Mouse (Mus musculus) embryonic facial prominence, embryonic 12.5 days (tissue): Measurements from ENCODE around the gene Actc1. TPM values are rescaled to one million over a fixed set of nuclear protein-coding genes. Genes with fewer than 3 reads are reported as not detected.

Experiments used
- ATAC-seq: fragments of 200-750 bp; cut with Nextera tagmentation; 2 replicates; pipeline ENCODE4 v1.8.0; 2017; ENCODE audit not compliant: insufficient number of reproducible peaks, insufficient read depth, low FRiP score, low TSS enrichment
- H3K27ac ChIP-seq: fragments of 300-500 bp; sonication (generic); 2 replicates; pipeline ENCODE4 v1.5.1; 2016; ENCODE audit warnings: mild to moderate bottlenecking
- H3K27me3 ChIP-seq: fragments of 300-500 bp; sonication (generic); 2 replicates; pipeline ENCODE4 v1.6.1; 2016; ENCODE audit warnings: mild to moderate bottlenecking, moderate library complexity
- H3K36me3 ChIP-seq: fragments of 300-500 bp; sonication (generic); 2 replicates; pipeline ENCODE4 v1.6.1; 2016; ENCODE audit warnings: mild to moderate bottlenecking
- H3K4me1 ChIP-seq: fragments of 300-500 bp; sonication (generic); 2 replicates; pipeline ENCODE4 v1.6.1; 2016
- H3K4me2 ChIP-seq: fragments of 300-500 bp; sonication (generic); replicated peaks from 2 replicates; pipeline ENCODE4 v1.6.1; 2016; ENCODE audit warnings: mild to moderate bottlenecking, moderate library complexity
- H3K4me3 ChIP-seq: fragments of 300-500 bp; sonication (generic); 2 replicates; pipeline ENCODE4 v1.5.1; 2016; ENCODE audit warnings: mild to moderate bottlenecking
- H3K9ac ChIP-seq: fragments of 300-500 bp; sonication (generic); 2 replicates; pipeline ENCODE4 v1.6.1; 2016; ENCODE audit warnings: mild to moderate bottlenecking, moderate library complexity
- H3K9me3 ChIP-seq: fragments of 300-500 bp; sonication (generic); 2 replicates; pipeline ENCODE4 v1.6.1; 2016; ENCODE audit warnings: mild to moderate bottlenecking, moderate library complexity
- WGBS: fragments of 180-500 bp; shearing (Covaris S2); methylation state at CpG from one replicate; pipeline ENCODE4 v1.1.7; 2016; 5-methylcytosine and 5-hydroxymethylcytosine counted together
- polyA plus RNA-seq: library from polyadenylated mRNA; unstranded; fragments of >200 nt; fragmentation: Nextera tagmentation; extraction: Ambion mirVana; gene quantifications from 2 replicates; pipeline ENCODE4 v1.2.1, GENCODE M21; 2016

The Actc1 gene
- polyA plus RNA-seq, 1 experiment from 2014 or later: 260 TPM

DNA sequence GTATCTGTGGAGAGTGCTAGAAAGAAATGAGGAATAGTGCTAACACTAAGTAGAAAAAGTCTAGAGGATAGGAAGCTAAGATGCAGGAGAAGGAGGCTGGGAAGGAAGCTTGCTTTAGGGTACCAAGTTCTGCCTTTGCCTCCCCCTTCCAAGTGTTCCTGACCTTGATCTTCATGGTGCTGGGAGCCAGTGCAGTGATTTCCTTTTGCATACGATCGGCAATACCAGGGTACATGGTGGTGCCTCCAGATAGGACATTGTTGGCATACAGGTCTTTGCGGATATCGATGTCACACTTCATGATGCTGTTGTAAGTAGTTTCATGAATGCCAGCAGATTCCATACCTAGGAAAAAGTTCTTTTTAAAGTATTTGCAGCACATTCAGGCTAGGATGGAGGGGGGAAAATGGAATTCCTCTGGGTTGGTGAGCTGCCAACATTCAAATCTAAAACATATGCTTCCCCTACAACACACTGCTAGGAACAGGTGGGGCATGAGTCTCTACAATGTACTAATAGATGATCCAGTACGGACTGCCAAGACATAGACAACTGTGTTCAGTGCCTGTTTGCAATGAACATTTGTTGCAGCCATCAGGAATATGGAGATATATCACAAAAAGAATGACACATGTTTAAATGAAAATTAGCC is 5.3 kb downstream of the Actc1 start:
- H3K4me2 ChIP-seq: no peak overlapping the region; the same call in 1 of the 2 replicates
- ATAC-seq: no peak
- peaks cover 3% of the 10 kb centered on the region; the same call in 1 of the 2 replicates for H3K4me1 ChIP-seq
- H3K9ac ChIP-seq: no peak overlapping the region
- WGBS: 59% methylated on average over 5 of the region's 5 CpGs
- H3K36me3 ChIP-seq: no peaks in the 10 kb centered on the region
- H3K27me3 ChIP-seq: no peaks in the 10 kb centered on the region
- peak overlapping the region; percentile 69 for H3K27ac ChIP-seq
- H3K9me3 ChIP-seq: no peaks in the 10 kb centered on the region
- H3K4me3 ChIP-seq: no peak overlapping the region

DNA sequence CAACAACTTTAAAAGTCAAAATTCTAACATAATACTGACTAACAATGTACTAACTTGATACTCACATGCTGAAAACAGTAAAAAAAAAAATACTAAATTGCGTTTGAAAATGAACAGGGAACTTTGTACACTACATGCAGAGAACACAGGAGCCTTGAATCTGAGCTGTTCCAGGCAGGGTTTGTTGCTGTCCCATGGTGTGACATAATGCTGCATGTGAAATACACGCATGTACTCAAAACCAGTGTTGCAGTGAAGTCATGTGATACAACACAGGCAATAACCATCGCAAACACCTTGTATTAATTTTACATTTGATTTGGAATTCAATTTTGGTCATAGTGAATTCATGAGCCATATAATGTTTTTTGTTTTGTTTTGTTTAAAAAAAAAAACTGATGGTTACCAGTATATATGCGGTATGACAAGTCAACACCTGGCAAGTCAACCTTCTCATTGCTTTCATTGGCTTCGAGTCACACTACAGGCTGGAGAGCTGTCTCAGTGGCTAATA is 7.1 kb downstream of the Actc1 start:
- WGBS: 89% methylated on average over 5 of the region's 5 CpGs
- ATAC-seq: no peak
- no peaks in the 10 kb centered on the region for H3K4me1 ChIP-seq

DNA sequence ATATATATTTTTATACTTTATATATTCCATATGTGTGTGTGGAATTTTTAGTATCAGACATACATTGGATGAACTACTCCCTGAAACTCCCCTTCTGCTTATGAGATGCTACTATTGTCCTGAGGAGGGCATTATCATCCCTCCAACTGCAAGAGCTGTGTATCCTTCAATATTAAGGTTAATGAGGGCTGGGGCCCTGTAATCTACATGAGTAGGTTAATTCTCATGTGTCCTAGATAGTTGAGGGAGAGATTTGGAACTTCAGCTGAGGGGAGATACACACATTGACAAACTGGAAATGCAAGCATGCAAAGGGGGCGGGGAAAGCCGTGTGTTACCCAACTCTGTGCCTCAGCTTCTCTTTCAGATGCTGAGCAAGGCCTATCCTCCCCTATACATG is 15.4 kb downstream of the Actc1 start:
- no peaks in the 10 kb centered on the region for H3K27me3 ChIP-seq
- no peaks in the 10 kb centered on the region for H3K9me3 ChIP-seq
- no peak overlapping the region for H3K4me3 ChIP-seq
- H3K4me2 ChIP-seq: no peak overlapping the region
- no peak for ATAC-seq
- no peak overlapping the region for H3K27ac ChIP-seq
- WGBS: 64% methylated on average over 2 of the region's 2 CpGs
- H3K36me3 ChIP-seq: no peaks in the 10 kb centered on the region
- no peak overlapping the region for H3K9ac ChIP-seq
- no peaks in the 10 kb centered on the region for H3K4me1 ChIP-seq

More for the DNA sequence above, 7.1 kb downstream of the Actc1 start:
- H3K9ac ChIP-seq: no peak overlapping the region
- H3K27me3 ChIP-seq: no peaks in the 10 kb centered on the region
- no peaks in the 10 kb centered on the region for H3K9me3 ChIP-seq
- H3K27ac ChIP-seq: no peak overlapping the region
- no peaks in the 10 kb centered on the region for H3K36me3 ChIP-seq
- H3K4me2 ChIP-seq: no peak overlapping the region
- H3K4me3 ChIP-seq: no peak overlapping the region

DNA sequence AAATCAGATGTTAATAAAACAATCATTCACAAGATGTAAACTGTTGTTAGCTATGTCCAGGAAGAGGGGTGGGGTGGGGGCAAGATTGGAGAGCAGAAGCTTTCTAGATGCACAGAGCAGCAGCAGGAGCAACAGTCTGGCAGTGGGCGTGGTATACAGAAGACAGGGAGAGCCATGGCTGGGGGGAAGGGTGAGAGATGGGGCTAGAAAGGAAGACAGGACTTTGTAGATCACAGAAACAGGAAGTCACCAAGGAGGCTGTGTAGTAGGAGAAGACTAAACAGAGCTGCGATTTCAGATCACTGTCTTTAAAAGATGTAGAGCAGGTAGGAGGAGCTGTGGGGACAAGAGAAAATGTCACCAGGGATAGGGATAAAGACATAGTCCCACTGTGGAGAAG is 21.1 kb downstream of the Actc1 start:
- Histone ChIP-seq H3K9ac (no peak overlapping the region), H3K27ac (no peak overlapping the region), H3K27me3 (no peaks in the 10 kb centered on the region), H3K9me3 (no peaks in the 10 kb centered on the region), H3K4me1 (0 out of 2 replicates have a peak, but pooled peaks cover 3% of the 10 kb centered on the region), H3K4me3 (no peak overlapping the region), H3K36me3 (no peaks in the 10 kb centered on the region), H3K4me2 (no peak overlapping the region)
- ATAC-seq: no peak
- WGBS: 49% methylated on average over 2 of the region's 2 CpGs

DNA sequence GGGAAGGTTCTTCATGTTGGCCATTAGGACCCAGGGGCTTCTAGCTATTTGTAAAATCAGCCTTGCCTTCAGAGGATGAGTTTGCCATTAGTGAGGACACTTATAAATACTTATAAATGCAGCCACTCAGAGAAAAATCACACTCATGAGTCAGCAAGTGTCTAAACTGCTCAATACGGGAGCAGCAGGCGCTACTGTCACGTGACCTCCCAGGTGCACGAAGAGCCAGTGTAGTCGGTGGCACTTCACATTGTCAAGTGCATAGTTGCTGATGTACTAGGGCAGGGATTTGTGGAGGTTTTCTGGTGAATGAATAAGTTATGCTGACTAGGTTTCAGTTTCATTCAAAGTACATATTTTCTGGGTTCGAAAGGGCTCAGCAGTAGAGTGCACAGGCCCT is 30.0 kb downstream of the Actc1 start:
- no peaks in the 10 kb centered on the region for H3K4me1 ChIP-seq
- H3K27me3 ChIP-seq: 0 out of 2 replicates have a peak, but pooled peaks cover 1% of the 10 kb centered on the region
- no peak overlapping the region for H3K27ac ChIP-seq
- no peak overlapping the region for H3K4me3 ChIP-seq
- no peak overlapping the region for H3K4me2 ChIP-seq
- H3K9me3 ChIP-seq: no peaks in the 10 kb centered on the region
- no peak for ATAC-seq
- WGBS: 93% methylated on average over 6 of the region's 6 CpGs
- H3K36me3 ChIP-seq: no peaks in the 10 kb centered on the region
- no peak overlapping the region for H3K9ac ChIP-seq

DNA sequence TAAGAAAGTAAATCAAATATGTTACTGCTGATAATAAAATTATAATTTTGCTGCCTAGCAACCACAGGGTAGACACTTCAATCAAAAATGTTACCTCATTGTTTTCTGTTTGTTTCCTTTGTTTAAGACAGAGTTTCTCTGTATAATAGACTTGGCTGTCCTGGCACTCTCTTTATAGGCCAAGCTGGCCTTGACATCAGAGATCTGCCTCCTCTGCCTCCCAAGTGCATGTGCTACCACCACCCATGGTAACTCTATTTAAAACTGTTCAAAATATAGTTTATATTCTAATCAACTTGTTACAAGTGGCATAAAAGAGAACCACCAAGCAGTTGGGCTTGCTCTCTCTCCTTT is 33.2 kb downstream of the Actc1 start:
- ATAC-seq: no peak

DNA sequence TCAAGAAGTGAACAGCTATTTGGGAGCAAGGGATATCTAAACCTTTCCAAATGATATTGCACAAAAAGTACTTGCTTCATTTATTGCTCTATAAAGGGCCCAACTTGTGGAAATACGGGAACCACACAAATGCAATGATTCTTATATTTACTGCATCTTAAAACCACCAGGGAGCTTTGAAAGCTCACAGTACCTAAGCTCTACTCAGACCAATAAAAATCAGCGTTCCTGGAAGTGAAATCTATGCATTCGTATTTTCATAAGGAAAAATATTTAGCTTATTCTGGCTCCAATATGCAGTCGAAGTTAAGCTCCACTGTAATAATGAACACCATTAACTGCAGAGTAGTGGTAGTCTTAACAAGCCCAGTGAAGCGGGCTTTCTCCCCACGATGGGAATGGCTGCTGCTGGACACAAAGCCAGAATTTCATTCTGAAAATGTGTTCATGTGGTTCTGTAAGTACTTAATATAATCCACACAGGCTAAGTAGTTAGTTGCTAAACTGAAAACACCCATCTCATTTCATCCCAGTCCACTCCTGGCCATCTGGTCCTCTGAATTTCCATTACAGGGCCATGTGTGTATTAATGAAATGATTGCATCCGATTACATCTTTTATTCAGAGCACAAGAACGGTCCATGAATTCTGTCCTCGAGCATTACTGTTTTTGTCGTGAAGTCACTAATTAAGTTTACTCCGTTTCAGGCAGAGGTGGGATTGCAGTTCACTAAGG is 33.7 kb downstream of the Actc1 start:
- Histone ChIP-seq H3K27ac (no peak overlapping the region), H3K36me3 (no peaks in the 10 kb centered on the region), H3K4me2 (no peak overlapping the region), H3K9me3 (no peaks in the 10 kb centered on the region), H3K9ac (no peak overlapping the region), H3K4me3 (no peak overlapping the region), H3K4me1 (no peaks in the 10 kb centered on the region), H3K27me3 (peaks cover 19% of the 10 kb centered on the region)
- ATAC-seq: no peak
- 79% methylated on average over 11 of the region's 11 CpGs for WGBS

More for the DNA sequence above, 33.2 kb downstream of the Actc1 start:
- H3K9ac ChIP-seq: no peak overlapping the region
- H3K27me3 ChIP-seq: peaks cover 15% of the 10 kb centered on the region; the same call in 1 of the 2 replicates
- no peaks in the 10 kb centered on the region for H3K36me3 ChIP-seq
- H3K4me2 ChIP-seq: no peak overlapping the region
- H3K27ac ChIP-seq: no peak overlapping the region
- H3K9me3 ChIP-seq: no peaks in the 10 kb centered on the region
- H3K4me1 ChIP-seq: no peaks in the 10 kb centered on the region
- no peak overlapping the region for H3K4me3 ChIP-seq

DNA sequence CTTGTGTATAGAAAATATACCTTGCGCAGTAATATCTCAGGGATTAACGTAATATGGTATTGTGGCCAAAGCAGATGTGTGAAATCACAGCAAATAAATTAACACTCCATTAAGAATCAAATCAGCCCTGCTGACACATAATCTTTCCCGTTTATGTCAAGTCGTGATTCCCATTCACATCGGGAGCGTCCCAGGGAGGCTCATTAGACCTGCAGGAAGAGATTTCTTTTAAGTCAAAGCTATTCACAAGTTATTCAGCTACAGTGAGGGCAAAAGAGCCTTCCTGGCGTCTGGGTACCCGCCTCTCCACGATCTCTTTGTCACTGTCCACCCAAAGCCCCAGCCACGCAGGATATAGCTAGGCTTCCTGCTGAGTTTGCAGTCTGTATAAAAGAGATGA is 35.2 kb downstream of the Actc1 start:
- Histone ChIP-seq H3K9ac (no peak overlapping the region), H3K36me3 (no peaks in the 10 kb centered on the region), H3K27me3 (peaks cover 34% of the 10 kb centered on the region), H3K27ac (no peak overlapping the region), H3K4me1 (peaks cover 9% of the 10 kb centered on the region), H3K4me3 (no peak overlapping the region), H3K4me2 (no peak overlapping the region), H3K9me3 (no peaks in the 10 kb centered on the region)
- no peak for ATAC-seq
- WGBS: 49% methylated on average over 10 of the region's 10 CpGs

DNA sequence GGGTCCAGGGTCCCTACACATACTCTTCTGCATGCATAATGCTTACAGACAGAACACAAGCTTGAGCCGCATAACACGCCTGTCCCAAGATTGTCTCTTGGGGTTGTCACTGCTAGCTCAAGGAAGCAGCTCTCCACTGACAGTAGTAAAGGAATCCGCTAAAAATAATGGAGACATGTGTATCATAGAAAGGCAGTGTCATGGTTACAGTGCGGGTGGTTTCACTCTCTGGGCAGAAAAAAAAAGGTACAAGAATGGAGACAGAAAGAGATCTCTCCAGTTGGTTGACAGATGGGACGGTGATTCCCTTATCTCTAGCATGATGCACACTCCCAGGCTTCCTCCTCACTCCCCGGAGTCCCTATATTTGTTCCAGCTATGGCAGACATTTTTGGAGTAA is 38.5 kb downstream of the Actc1 start:
- Histone ChIP-seq H3K4me2 (no peak overlapping the region), H3K9ac (no peak overlapping the region), H3K9me3 (no peaks in the 10 kb centered on the region), H3K4me3 (no peak overlapping the region), H3K27me3 (peaks cover 50% of the 10 kb centered on the region), H3K36me3 (no peaks in the 10 kb centered on the region), H3K27ac (no peak overlapping the region), H3K4me1 (peaks cover 13% of the 10 kb centered on the region)
- ATAC-seq: no peak
- WGBS: 76% methylated on average over 6 of the region's 6 CpGs

DNA sequence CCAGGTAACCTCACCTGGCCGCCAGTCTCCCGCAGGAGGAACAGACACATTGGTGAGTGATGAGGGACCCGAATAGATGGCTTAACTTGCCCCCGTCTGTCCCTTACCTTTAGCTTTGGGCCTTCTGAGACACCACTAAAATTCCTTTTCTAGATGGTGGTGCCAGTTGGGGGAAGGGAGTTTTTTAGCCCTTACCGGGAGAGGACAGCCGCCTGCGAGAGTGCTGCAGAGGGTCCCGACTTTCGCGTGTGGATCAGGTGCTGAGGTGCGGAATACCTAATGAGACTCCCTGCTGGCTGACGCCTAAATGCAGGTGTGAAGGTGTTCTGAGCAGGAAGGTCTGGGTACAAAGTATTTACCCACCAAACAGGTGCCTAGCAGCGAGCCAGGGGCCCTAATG is 39.5 kb downstream of the Actc1 start:
- no peak overlapping the region for H3K27ac ChIP-seq
- peak overlapping the region; percentile 46 for H3K4me3 ChIP-seq
- no peaks in the 10 kb centered on the region for H3K36me3 ChIP-seq
- H3K9ac ChIP-seq: no peak overlapping the region
- H3K4me2 ChIP-seq: peak overlapping the region; percentile 91
- peaks cover 50% of the 10 kb centered on the region for H3K27me3 ChIP-seq
- no peaks in the 10 kb centered on the region for H3K9me3 ChIP-seq
- ATAC-seq: no peak
- H3K4me1 ChIP-seq: peaks cover 13% of the 10 kb centered on the region
- WGBS: 3% methylated on average over 13 of the region's 13 CpGs

DNA sequence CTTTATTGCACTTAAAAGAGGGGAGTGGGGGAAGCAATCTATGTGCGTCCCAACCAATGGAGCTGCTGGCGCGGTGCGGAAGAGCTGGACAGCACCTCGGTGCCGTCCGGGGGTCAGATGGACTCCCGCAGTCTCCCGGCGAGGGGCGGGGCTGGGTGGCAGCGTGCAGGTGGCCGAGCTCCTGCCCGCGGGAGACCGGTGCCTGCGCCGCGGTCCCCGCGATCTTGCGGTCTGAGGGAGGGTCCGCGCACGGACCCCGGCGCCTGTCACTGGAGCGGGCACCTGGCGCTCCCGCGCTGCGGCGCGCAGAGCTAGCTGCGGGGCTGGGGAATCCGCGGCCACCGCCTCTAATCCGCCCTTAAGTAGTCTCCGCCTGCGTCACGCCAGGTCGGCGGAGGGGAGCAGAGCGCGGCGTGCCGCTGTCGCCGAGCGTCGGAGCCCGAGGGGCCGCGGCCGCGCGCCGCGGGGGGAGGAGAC is 40.0 kb downstream of the Actc1 start, which contains the start of gene Gjd2:
Gene Gjd2, minus strand, starts transcription at position 325 of the 477 bp plus-strand sequence.
- Histone ChIP-seq H3K4me2 (peak within 1 kb of the TSS; percentile 91), H3K27me3 (peaks cover 49% of the 10 kb centered on the region), H3K9ac (no peak within 1 kb of the TSS), H3K9me3 (no peaks in the 10 kb centered on the region), H3K4me1 (peaks cover 13% of the 10 kb centered on the region), H3K4me3 (peak within 1 kb of the TSS; percentile 46), H3K36me3 (no peaks in the 10 kb centered on the region), H3K27ac (no peak within 1 kb of the TSS)
- ATAC-seq: peak; percentile 32; the same call in 1 of the 2 replicates
- WGBS: under 1% methylated on average over 59 of the region's 60 CpGs

DNA sequence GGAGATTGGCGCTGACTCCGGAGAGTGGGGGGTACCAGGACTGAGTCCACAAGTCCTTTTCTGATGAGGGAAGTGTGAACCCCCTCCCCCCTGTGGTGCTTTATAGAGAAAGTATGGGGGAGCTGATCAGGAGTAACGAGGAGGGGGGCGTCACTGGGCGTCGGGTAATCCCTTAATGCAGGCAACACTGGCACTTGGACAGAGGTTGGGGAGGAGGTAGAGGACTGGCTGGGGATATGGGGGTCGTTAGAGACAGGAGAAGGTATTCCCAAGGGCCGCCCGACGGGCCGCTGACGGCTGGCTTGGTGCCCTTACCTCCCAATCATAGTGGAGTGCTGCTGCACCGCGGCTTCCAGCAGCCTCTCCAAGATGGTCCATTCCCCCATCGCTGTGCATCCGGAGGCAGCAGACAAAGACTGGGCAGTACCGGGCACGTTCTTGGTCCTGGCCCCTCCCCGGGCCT is 40.6 kb downstream of the Actc1 start:
- Histone ChIP-seq H3K9me3 (no peaks in the 10 kb centered on the region), H3K4me1 (peaks cover 13% of the 10 kb centered on the region), H3K9ac (no peak overlapping the region), H3K27me3 (peaks cover 44% of the 10 kb centered on the region), H3K36me3 (no peaks in the 10 kb centered on the region), H3K27ac (no peak overlapping the region), H3K4me2 (peak overlapping the region; percentile 91), H3K4me3 (peak overlapping the region; percentile 46)
- 4% methylated on average over 19 of the region's 19 CpGs for WGBS
- ATAC-seq: no peak
